In the genomic region with DNA sequence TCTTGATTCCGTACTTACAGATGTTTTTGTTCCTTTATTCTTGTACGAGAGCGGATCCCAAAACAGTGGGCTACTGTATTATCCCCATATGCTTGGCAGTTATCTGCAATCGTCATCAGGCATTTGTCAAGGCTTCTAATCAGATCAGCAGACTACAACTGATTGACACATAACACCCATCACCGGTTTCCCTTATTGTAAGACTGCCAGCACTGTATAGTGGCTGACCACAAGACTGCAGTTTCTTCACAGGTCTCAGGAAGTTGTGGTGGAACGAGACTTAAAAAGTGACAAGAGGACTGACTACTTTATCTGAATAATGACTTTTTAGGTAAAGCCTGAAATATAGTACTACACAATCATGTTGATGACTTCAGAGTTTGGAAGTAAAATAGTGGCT, we compare ENCODE assay signal across 9 mouse cellular contexts. TPM values are rescaled to one million over a fixed set of nuclear protein-coding genes. Genes with fewer than 3 reads are reported as not detected.
A peak's percentile ranks its signal among the peaks of the same experiment; 100 is the strongest.
DNase-seq lines count a peak whose midpoint lies in the region; ATAC-seq and TF ChIP-seq lines count a peak whose summit lies in the region.
"Had no signal": no experiment of that assay in that cellular context is flagged by ENCODE, and none has a peak within 500 bp of the region (broad histone marks: within the 10 kb centered on the region; RNA-seq: fewer than 3 reads in every experiment).

No protein-coding gene starts in this region.

- TF ChIP-seq CTCF in kidney, postnatal 0 days (IDR thresholded peaks at IDR 0.05; ENCODE audit: low read depth): peak; percentile 8; the same call in 1 of the 2 replicates
- peak; percentile 39; the same call in 1 of the 2 replicates for TF ChIP-seq CTCF in hindbrain, postnatal 0 days (IDR thresholded peaks at IDR 0.05; ENCODE audit: low read depth)

- peak overlapping the region; percentile 69; the same call in 1 of the 2 replicates for H3K4me2 ChIP-seq in kidney, postnatal 0 days (ENCODE audit: low read length)
- peak overlapping the region; percentile 77 for H3K4me2 ChIP-seq in hindbrain, postnatal 0 days (ENCODE audit: low read depth, low read length)
- peak overlapping the region; percentile 86 for H3K4me2 ChIP-seq in midbrain, embryonic 14.5 days (ENCODE audit: low read length)

- intact Hi-C loops in gastrocnemius, postnatal 36 days (cut with DNase I): no loop called here

- H3K4me3 ChIP-seq in kidney, postnatal 0 days (replicated peaks; ENCODE audit: low read depth, low read length): no peak overlapping the region
- no peak overlapping the region for H3K4me3 ChIP-seq in hindbrain, postnatal 0 days (ENCODE audit: low read length)
- no peak overlapping the region for H3K4me3 ChIP-seq in midbrain, embryonic 14.5 days (replicated peaks; ENCODE audit: low read depth, low read length)

- ATAC-seq in kidney, postnatal 0 days (replicated peaks; ENCODE audit: low FRiP score, low read depth): no peak
- ATAC-seq in hindbrain, postnatal 0 days: no peak
- ATAC-seq in midbrain, embryonic 14.5 days (ENCODE audit: low FRiP score, low TSS enrichment): no peak
- no peak for ATAC-seq in frontal cortex, adult (ENCODE audit: low TSS enrichment)

- H3K27me3 ChIP-seq in kidney, postnatal 0 days (ENCODE audit: insufficient read depth, low read length): no peaks in the 10 kb centered on the region
- no peaks in the 10 kb centered on the region for H3K27me3 ChIP-seq in hindbrain, postnatal 0 days (ENCODE audit: insufficient read depth, low read length)
- H3K27me3 ChIP-seq in midbrain, embryonic 14.5 days (ENCODE audit: control insufficient read depth, insufficient read depth, low read length): no peaks in the 10 kb centered on the region

- H3K9me3 ChIP-seq in kidney, postnatal 0 days (replicated peaks; ENCODE audit: low read length): no peaks in the 10 kb centered on the region
- H3K9me3 ChIP-seq in hindbrain, postnatal 0 days (ENCODE audit: low read length): no peaks in the 10 kb centered on the region
- H3K9me3 ChIP-seq in midbrain, embryonic 14.5 days (ENCODE audit: control insufficient read depth, low read length): no peaks in the 10 kb centered on the region

- 61% methylated on average over 6 of the region's 6 CpGs for WGBS in kidney, postnatal 0 days
- 50% methylated on average over 6 of the region's 6 CpGs for WGBS in hindbrain, postnatal 0 days
- WGBS in midbrain, embryonic 14.5 days: 65% methylated on average over 6 of the region's 6 CpGs

- no peak overlapping the region for H3K9ac ChIP-seq in kidney, postnatal 0 days (ENCODE audit: low read depth, low read length)
- no peak overlapping the region for H3K9ac ChIP-seq in hindbrain, postnatal 0 days (replicated peaks; ENCODE audit: low read length)
- H3K9ac ChIP-seq in midbrain, embryonic 14.5 days (replicated peaks; ENCODE audit: low read length): no peak overlapping the region

- H3K4me1 ChIP-seq in kidney, postnatal 0 days (replicated peaks; ENCODE audit: insufficient read depth, low read length): peaks cover 6% of the 10 kb centered on the region; the same call in 1 of the 2 replicates
- H3K4me1 ChIP-seq in hindbrain, postnatal 0 days (ENCODE audit: insufficient read depth, low read length): 0 out of 2 replicates have a peak, but pooled peaks cover 6% of the 10 kb centered on the region
- H3K4me1 ChIP-seq in midbrain, embryonic 14.5 days (ENCODE audit: control insufficient read depth, insufficient read depth, low read length): peaks cover 20% of the 10 kb centered on the region

- no peak overlapping the region for H3K27ac ChIP-seq in kidney, postnatal 0 days
- H3K27ac ChIP-seq in hindbrain, postnatal 0 days: no peak overlapping the region
- H3K27ac ChIP-seq in midbrain, embryonic 14.5 days (replicated peaks; ENCODE audit: low read depth, low read length): no peak overlapping the region

- no peaks in the 10 kb centered on the region for H3K36me3 ChIP-seq in kidney, postnatal 0 days (ENCODE audit: insufficient read depth, low read length)
- no peaks in the 10 kb centered on the region; the same call in 1 of the 2 replicates for H3K36me3 ChIP-seq in hindbrain, postnatal 0 days (ENCODE audit: insufficient read depth, low read length)
- peaks cover 21% of the 10 kb centered on the region for H3K36me3 ChIP-seq in midbrain, embryonic 14.5 days (ENCODE audit: control insufficient read depth, insufficient read depth, low read length)

- no peak for DNase-seq in kidney, postnatal 0 days (ENCODE audit: low spot score)
- no peak for DNase-seq in kidney, postnatal 10 days
- DNase-seq in ZHBTc4 (ENCODE audit: low read depth, low spot score): peak; percentile 55
- peak; percentile 28 for DNase-seq in hindbrain, postnatal 0 days (ENCODE audit: low spot score)
- DNase-seq in midbrain, embryonic 14.5 days: no peak
- DNase-seq in gastrocnemius, postnatal 36 days: no peak
- no peak for DNase-seq in adrenal gland, postnatal 25 days

RNA-seq across cellular contexts. Expression of a gene that starts 1.3 kb away (rescaled TPM):
- 15.0 and 15.2 TPM in 2 replicates for polyA plus RNA-seq in kidney, postnatal 0 days (2015; fragmentation: Nextera tagmentation; extraction: Ambion mirVana)
- 4.3 and 7.1 TPM in 2 replicates for total RNA-seq in hindbrain, postnatal 0 days (2014; rRNA removed)
- 11.2 and 12.2 TPM in 2 replicates for polyA plus RNA-seq in hindbrain, postnatal 0 days (2015; fragmentation: Nextera tagmentation; extraction: Ambion mirVana)
- 13.0 and 13.2 TPM in 2 replicates for polyA plus RNA-seq in midbrain, embryonic 14.5 days (2014; fragmentation: Nextera tagmentation; extraction: Ambion mirVana)
- 1 to 10 TPM; 2.0 to 2.2 TPM for total RNA-seq in gastrocnemius, postnatal 36 days (2021)
- total RNA-seq in adrenal gland, postnatal 25 days (2021): 5.5 and 7.6 TPM in 2 replicates

RNA-seq across cellular contexts. Expression of a gene that starts 1.4 kb away (rescaled TPM):
- 13.8 and 20.7 TPM in 2 replicates for polyA plus RNA-seq in kidney, postnatal 0 days (2015; fragmentation: Nextera tagmentation; extraction: Ambion mirVana)
- 13.9 and 20.7 TPM in 2 replicates for total RNA-seq in hindbrain, postnatal 0 days (2014; rRNA removed)
- 62.3 and 64.9 TPM in 2 replicates for polyA plus RNA-seq in hindbrain, postnatal 0 days (2015; fragmentation: Nextera tagmentation; extraction: Ambion mirVana)
- 60.0 and 63.6 TPM in 2 replicates for polyA plus RNA-seq in midbrain, embryonic 14.5 days (2014; fragmentation: Nextera tagmentation; extraction: Ambion mirVana)
- 1 to 10 TPM; 3.2 to 5.4 TPM for total RNA-seq in gastrocnemius, postnatal 36 days (2021)
- 9.6 and 10.2 TPM in 2 replicates for total RNA-seq in adrenal gland, postnatal 25 days (2021)

RNA-seq across cellular contexts. Expression of a gene that starts 12.7 kb away (rescaled TPM):
- 0.57 TPM in 1 of 2 replicates, not detected in the other for polyA plus RNA-seq in kidney, postnatal 0 days (2015; fragmentation: Nextera tagmentation; extraction: Ambion mirVana)
- not detected in 2 replicates for total RNA-seq in hindbrain, postnatal 0 days (2014; rRNA removed)
- not detected in 2 replicates for polyA plus RNA-seq in hindbrain, postnatal 0 days (2015; fragmentation: Nextera tagmentation; extraction: Ambion mirVana)
- polyA plus RNA-seq in midbrain, embryonic 14.5 days (2014; fragmentation: Nextera tagmentation; extraction: Ambion mirVana): not detected in 2 replicates
- not detected for total RNA-seq in gastrocnemius, postnatal 36 days (2021)
- total RNA-seq in adrenal gland, postnatal 25 days (2021): not detected in 2 replicates
- polyA plus RNA-seq: embryonic facial prominence, embryonic 11.5 days had no signal

RNA-seq across cellular contexts. Expression of a gene that starts 12.8 kb away (rescaled TPM):
- 22.2 and 23.1 TPM in 2 replicates for polyA plus RNA-seq in kidney, postnatal 0 days (2015; fragmentation: Nextera tagmentation; extraction: Ambion mirVana)
- 10.2 and 10.8 TPM in 2 replicates for total RNA-seq in hindbrain, postnatal 0 days (2014; rRNA removed)
- 31.4 and 33.9 TPM in 2 replicates for polyA plus RNA-seq in hindbrain, postnatal 0 days (2015; fragmentation: Nextera tagmentation; extraction: Ambion mirVana)
- polyA plus RNA-seq in midbrain, embryonic 14.5 days (2014; fragmentation: Nextera tagmentation; extraction: Ambion mirVana): 44.9 and 51.8 TPM in 2 replicates
- total RNA-seq in gastrocnemius, postnatal 36 days (2021): 1 to 10 TPM; 7.7 to 8.5 TPM
- 14.7 and 22.7 TPM in 2 replicates for total RNA-seq in adrenal gland, postnatal 25 days (2021)

RNA-seq across cellular contexts. Expression of a gene that starts 12.9 kb away (rescaled TPM):
- polyA plus RNA-seq in kidney, postnatal 0 days (2015; fragmentation: Nextera tagmentation; extraction: Ambion mirVana): 30.8 and 32.4 TPM in 2 replicates
- total RNA-seq in hindbrain, postnatal 0 days (2014; rRNA removed): 47.2 and 49.2 TPM in 2 replicates
- 26.2 and 28.1 TPM in 2 replicates for polyA plus RNA-seq in hindbrain, postnatal 0 days (2015; fragmentation: Nextera tagmentation; extraction: Ambion mirVana)
- polyA plus RNA-seq in midbrain, embryonic 14.5 days (2014; fragmentation: Nextera tagmentation; extraction: Ambion mirVana): 32.6 and 47.1 TPM in 2 replicates
- total RNA-seq in gastrocnemius, postnatal 36 days (2021): 10 to 100 TPM; 11.9 to 15.1 TPM
- 34.5 and 36.1 TPM in 2 replicates for total RNA-seq in adrenal gland, postnatal 25 days (2021)

Comparison
In these comparisons a context has a peak if more than half of its experiments do, and no peak if none do; other contexts are left out.
1. DNase-seq: peak in ZHBTc4 (single experiment) and hindbrain, postnatal 0 days (single experiment); none in kidney, postnatal 0 days (single experiment), kidney, postnatal 10 days (single experiment), midbrain, embryonic 14.5 days (single experiment), gastrocnemius, postnatal 36 days (0 of 2) and adrenal gland, postnatal 25 days (single experiment).
2. Peak in every context shown above with its lines, with median percentiles within 50 percentile points of each other: H3K4me2 ChIP-seq.